Mouse (Mus musculus): ENCODE data around the gene Alcam. TPM values are rescaled to one million over a fixed set of nuclear protein-coding genes. Genes with fewer than 3 reads are reported as not detected.

Alcam gene
- polyA plus RNA-seq, 1 experiment: 6.9 TPM

DNA sequence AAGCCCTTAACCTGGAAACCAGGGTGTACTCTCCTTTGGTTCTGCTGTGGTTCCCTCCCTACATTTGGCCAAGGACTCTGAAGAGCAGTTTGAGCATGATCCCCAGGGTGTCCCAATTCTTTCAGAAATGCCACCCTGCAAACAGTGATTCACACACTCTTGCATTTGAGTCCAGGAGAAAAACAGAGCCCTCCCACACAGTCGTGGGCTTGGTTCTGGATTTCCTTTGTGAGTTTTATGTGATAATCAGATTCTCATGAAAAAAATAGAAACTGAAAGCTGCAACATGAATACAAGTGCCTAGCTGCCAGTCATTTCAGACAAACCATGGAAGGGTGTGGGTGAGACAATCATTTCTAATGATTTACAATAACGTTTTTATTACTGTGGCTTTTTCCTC is 223.9 kb downstream of the Alcam start:
- no peak overlapping the region for H3K4me3 ChIP-seq (ENCODE audit: insufficient read depth, low read depth, low read length)
- 37% methylated on average over 2 of the region's 2 CpGs for WGBS
- no peaks in the 10 kb centered on the region for H3K36me3 ChIP-seq (ENCODE audit: control insufficient read depth, insufficient read depth, low read length)
- no peak overlapping the region for H3K27ac ChIP-seq (ENCODE audit: insufficient read depth, low read depth, low read length)
- TF ChIP-seq CTCF (conservative IDR thresholded peaks at IDR 0.05; ENCODE audit: insufficient read depth, insufficient read length, low read depth, low read length) (no peak), POLR2A (IDR thresholded peaks at IDR 0.05; ENCODE audit: low read depth, low read length) (no peak)
- DNase-seq: no peak
- H3K4me1 ChIP-seq (ENCODE audit: control insufficient read depth, insufficient read depth, low read length): no peaks in the 10 kb centered on the region
- H3K27me3 ChIP-seq (replicated peaks; ENCODE audit: control insufficient read depth, insufficient read depth, low read length): no peaks in the 10 kb centered on the region

DNA sequence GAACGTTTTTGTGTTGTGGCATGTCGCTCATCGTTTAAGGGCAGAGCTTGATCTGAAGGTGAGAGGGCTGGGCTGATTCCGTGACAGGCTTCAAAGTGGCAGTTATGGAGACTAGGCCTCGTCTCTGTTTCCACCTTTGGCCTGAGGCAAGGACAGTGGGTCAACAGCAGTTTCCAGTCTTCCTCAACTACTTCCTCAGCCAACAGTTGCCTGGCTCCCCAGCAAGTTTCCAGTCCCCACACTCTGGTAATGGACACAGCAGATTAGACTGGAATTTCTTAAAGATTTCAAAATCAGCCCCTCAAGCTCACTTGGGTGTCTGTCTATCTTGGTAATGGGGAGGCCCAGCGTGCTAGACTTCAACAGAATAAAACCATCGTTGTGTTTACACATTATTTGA is 224.4 kb downstream of the Alcam start:
- Histone ChIP-seq H3K27me3 (replicated peaks; ENCODE audit: control insufficient read depth, insufficient read depth, low read length) (no peaks in the 10 kb centered on the region), H3K36me3 (ENCODE audit: control insufficient read depth, insufficient read depth, low read length) (no peaks in the 10 kb centered on the region), H3K27ac (ENCODE audit: insufficient read depth, low read depth, low read length) (no peak overlapping the region), H3K4me3 (ENCODE audit: insufficient read depth, low read depth, low read length) (no peak overlapping the region), H3K4me1 (ENCODE audit: control insufficient read depth, insufficient read depth, low read length) (no peaks in the 10 kb centered on the region)
- 78% methylated on average over 7 of the region's 7 CpGs for WGBS
- no peak for TF ChIP-seq POLR2A (IDR thresholded peaks at IDR 0.05; ENCODE audit: low read depth, low read length)
- TF ChIP-seq CTCF (conservative IDR thresholded peaks at IDR 0.05; ENCODE audit: insufficient read depth, insufficient read length, low read depth, low read length): no peak
- no peak for DNase-seq

DNA sequence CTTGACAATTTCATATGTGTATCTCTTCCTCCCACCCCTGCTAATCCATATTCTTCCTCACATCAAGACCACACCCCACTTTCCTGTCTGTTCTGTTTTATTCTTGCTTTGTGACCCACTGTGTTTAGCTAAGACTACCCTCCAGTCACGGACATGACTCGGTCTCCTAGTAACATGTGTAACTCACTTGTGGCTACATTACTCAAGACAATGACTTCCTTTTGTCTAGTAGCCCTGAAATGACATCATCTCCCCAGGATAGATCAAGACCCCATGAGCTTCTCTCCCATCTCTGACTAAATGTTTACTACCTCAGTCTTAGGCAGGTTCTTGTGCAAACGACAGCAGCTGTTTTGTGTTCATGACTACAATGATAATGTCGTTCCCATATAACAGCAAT is 231.0 kb downstream of the Alcam start:
- no peak overlapping the region for H3K4me3 ChIP-seq (ENCODE audit: insufficient read depth, low read depth, low read length)
- H3K4me1 ChIP-seq (ENCODE audit: control insufficient read depth, insufficient read depth, low read length): no peaks in the 10 kb centered on the region; the same call in 1 of the 2 replicates
- WGBS: 88% methylated on average over 4 of the region's 4 CpGs
- H3K27ac ChIP-seq (ENCODE audit: insufficient read depth, low read depth, low read length): no peak overlapping the region
- no peaks in the 10 kb centered on the region for H3K27me3 ChIP-seq (replicated peaks; ENCODE audit: control insufficient read depth, insufficient read depth, low read length)
- no peak for DNase-seq
- no peak for TF ChIP-seq CTCF (conservative IDR thresholded peaks at IDR 0.05; ENCODE audit: insufficient read depth, insufficient read length, low read depth, low read length)
- TF ChIP-seq POLR2A (IDR thresholded peaks at IDR 0.05; ENCODE audit: low read depth, low read length): no peak
- H3K36me3 ChIP-seq (ENCODE audit: control insufficient read depth, insufficient read depth, low read length): no peaks in the 10 kb centered on the region

DNA sequence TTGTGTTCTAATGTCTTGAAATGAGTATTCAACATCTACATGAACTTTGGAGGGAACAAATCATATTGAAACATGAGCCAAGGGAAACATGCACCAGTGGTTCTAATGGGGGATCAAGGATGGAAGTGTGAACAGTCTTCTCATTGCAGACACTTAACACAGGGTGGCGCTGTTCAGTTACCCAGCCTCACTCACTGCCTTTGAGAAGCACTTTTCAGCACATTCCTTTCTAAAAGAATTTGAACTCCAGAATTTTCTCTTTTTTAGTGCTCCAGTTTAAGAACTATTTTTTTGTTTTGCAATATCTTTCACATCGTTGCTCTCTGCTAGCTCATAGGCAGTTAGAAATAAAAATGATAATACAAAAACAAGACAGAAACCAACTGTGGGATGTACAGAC is 234.8 kb downstream of the Alcam start:
- no peak overlapping the region for H3K4me3 ChIP-seq (ENCODE audit: insufficient read depth, low read depth, low read length)
- no peaks in the 10 kb centered on the region for H3K36me3 ChIP-seq (ENCODE audit: control insufficient read depth, insufficient read depth, low read length)
- TF ChIP-seq CTCF (conservative IDR thresholded peaks at IDR 0.05; ENCODE audit: insufficient read depth, insufficient read length, low read depth, low read length): peak; percentile 77
- TF ChIP-seq POLR2A (IDR thresholded peaks at IDR 0.05; ENCODE audit: low read depth, low read length): no peak
- H3K4me1 ChIP-seq (ENCODE audit: control insufficient read depth, insufficient read depth, low read length): no peaks in the 10 kb centered on the region; the same call in 1 of the 2 replicates
- 11% methylated on average over 2 of the region's 2 CpGs for WGBS
- DNase-seq: peak; percentile 53
- H3K27me3 ChIP-seq (replicated peaks; ENCODE audit: control insufficient read depth, insufficient read depth, low read length): no peaks in the 10 kb centered on the region
- H3K27ac ChIP-seq (ENCODE audit: insufficient read depth, low read depth, low read length): no peak overlapping the region

DNA sequence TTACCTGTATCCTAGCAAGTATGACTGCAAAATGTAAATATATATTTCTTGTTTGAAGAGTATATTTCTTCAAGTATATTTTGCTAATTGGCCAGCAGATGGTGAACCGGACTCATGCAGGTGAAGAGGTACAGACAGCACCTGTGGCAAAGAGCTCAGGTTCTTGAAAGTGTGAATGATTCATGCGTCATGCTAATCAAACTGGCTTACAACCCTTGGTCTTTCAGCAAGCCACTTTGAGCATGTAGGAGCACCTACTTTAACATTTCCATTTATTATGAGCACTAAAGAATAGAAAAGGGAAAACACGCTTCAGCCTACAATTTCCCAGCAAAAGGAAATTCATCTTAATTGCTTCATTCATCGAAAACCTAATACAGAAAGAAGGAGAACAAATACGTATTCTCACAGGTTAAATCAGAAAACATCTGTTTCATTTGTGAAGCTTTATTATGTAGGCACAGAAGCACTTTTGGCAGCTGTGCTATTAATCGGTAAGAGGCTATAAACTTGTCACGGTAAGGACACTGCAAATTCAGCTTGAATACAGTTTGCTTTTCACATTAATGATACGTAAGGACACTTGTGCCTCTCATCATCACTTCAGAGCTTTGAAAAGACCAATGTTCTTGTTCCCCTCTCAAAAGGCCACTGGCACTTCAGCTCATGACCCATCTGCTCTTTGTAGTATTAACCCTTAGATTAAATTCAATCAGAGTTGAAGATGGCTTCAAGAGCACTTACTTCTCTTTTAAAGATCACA is 242.8 kb downstream of the Alcam start:
- Histone ChIP-seq H3K4me3 (ENCODE audit: insufficient read depth, low read depth, low read length) (no peak overlapping the region), H3K36me3 (ENCODE audit: control insufficient read depth, insufficient read depth, low read length) (no peaks in the 10 kb centered on the region; the same call in 1 of the 2 replicates), H3K27ac (ENCODE audit: insufficient read depth, low read depth, low read length) (no peak overlapping the region), H3K27me3 (replicated peaks; ENCODE audit: control insufficient read depth, insufficient read depth, low read length) (no peaks in the 10 kb centered on the region), H3K4me1 (ENCODE audit: control insufficient read depth, insufficient read depth, low read length) (no peaks in the 10 kb centered on the region)
- WGBS: 79% methylated on average over 8 of the region's 8 CpGs
- DNase-seq: no peak
- TF ChIP-seq CTCF (conservative IDR thresholded peaks at IDR 0.05; ENCODE audit: insufficient read depth, insufficient read length, low read depth, low read length) (no peak), POLR2A (IDR thresholded peaks at IDR 0.05; ENCODE audit: low read depth, low read length) (no peak)

DNA sequence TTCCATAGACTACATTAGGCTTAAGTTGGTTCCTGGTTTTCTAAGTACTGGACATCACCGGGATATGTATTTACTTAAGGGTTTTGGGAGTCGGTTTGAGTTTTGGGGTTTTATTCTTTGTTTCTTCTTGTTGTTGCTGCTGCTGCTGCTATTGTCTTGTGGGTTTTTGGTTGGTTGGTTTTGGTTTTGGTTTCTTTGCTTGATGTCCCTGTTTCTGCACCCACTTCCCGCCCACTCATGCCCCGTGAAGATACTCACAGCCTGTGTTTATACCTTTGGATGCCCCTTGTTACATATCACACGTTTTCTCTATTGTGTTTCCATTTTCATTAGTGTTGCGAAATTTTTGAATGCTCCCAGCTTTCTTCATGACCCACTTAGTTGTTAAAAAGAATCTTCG is 253.8 kb downstream of the Alcam start:
- Histone ChIP-seq H3K4me1 (ENCODE audit: control insufficient read depth, insufficient read depth, low read length) (no peaks in the 10 kb centered on the region), H3K36me3 (ENCODE audit: control insufficient read depth, insufficient read depth, low read length) (peaks cover 2% of the 10 kb centered on the region; the same call in 1 of the 2 replicates), H3K27ac (ENCODE audit: insufficient read depth, low read depth, low read length) (no peak overlapping the region), H3K4me3 (ENCODE audit: insufficient read depth, low read depth, low read length) (no peak overlapping the region), H3K27me3 (replicated peaks; ENCODE audit: control insufficient read depth, insufficient read depth, low read length) (no peaks in the 10 kb centered on the region)
- WGBS: 91% methylated on average over 7 of the region's 7 CpGs
- no peak for DNase-seq
- TF ChIP-seq CTCF (conservative IDR thresholded peaks at IDR 0.05; ENCODE audit: insufficient read depth, insufficient read length, low read depth, low read length) (no peak), POLR2A (IDR thresholded peaks at IDR 0.05; ENCODE audit: low read depth, low read length) (no peak)

All from kidney, adult 2 months (tissue).